Mouse (Mus musculus) layer of hippocampus, postnatal 10 days (tissue): Measurements from ENCODE around the gene Bcor. TPM values are rescaled to one million over a fixed set of nuclear protein-coding genes. Genes with fewer than 3 reads are reported as not detected.
A peak's percentile ranks its signal among the peaks of the same experiment; 100 is the strongest.

Experiments used
- DNase-seq, 2 experiments: peaks; one replicate each; pipeline ENCODE4 v3.0.0; 2021; ENCODE audit warnings: low spot score in 2 of 2
- total RNA-seq, 2 experiments: library from RNA; stranded (reverse); gene quantifications; 2 replicates each; pipeline ENCODE4 v1.2.3; 2021

Bcor gene
- total RNA-seq, 2 experiments from 2014 or later, result 18.2 to 18.5 TPM

GRCm38 (mm10) chrX:12151996-12152904, 7.9 kb downstream of the Bcor start:
- DNase-seq, result no peak

- no peak for DNase-seq
Observed at GRCm38 (mm10) chrX:12151269-12151995, 8.7 kb downstream of the Bcor start.

- DNase-seq, result no peak
Observed at GRCm38 (mm10) chrX:12150425-12150824, 9.7 kb downstream of the Bcor start.

GRCm38 (mm10) chrX:12146263-12146662, 13.9 kb downstream of the Bcor start:
- no peak for DNase-seq

GRCm38 (mm10) chrX:12142832-12143231, 17.3 kb downstream of the Bcor start:
- no peak for DNase-seq

- peak in 1 of 2 experiments; percentile 20 for DNase-seq
Observed at GRCm38 (mm10) chrX:12140086-12140740, 19.9 kb downstream of the Bcor start.

- no peak for DNase-seq
Observed at GRCm38 (mm10) chrX:12138266-12138665, 21.9 kb downstream of the Bcor start.

- DNase-seq, result peak in 1 of 2 experiments; percentile 45
Observed at GRCm38 (mm10) chrX:12137121-12137521, 23.0 kb downstream of the Bcor start.

- DNase-seq, result peak in 1 of 2 experiments; percentile 46
Observed at GRCm38 (mm10) chrX:12136261-12137101, 23.7 kb downstream of the Bcor start.

GRCm38 (mm10) chrX:12135121-12136111, 24.7 kb downstream of the Bcor start:
- peak in 1 of 2 experiments; percentile 61 for DNase-seq

- peak in 1 of 2 experiments; percentile 69 for DNase-seq
Observed at GRCm38 (mm10) chrX:12134541-12134940, 25.6 kb downstream of the Bcor start.

- no peak for DNase-seq
Observed at GRCm38 (mm10) chrX:12133836-12134431, 26.2 kb downstream of the Bcor start.

GRCm38 (mm10) chrX:12133178-12133835, 26.8 kb downstream of the Bcor start:
- DNase-seq, result peak in 1 of 2 experiments; percentile 35

- DNase-seq, result no peak
Observed at GRCm38 (mm10) chrX:12132541-12133177, 27.5 kb downstream of the Bcor start.

- no peak for DNase-seq
Observed at GRCm38 (mm10) chrX:12129828-12130809, 30.0 kb downstream of the Bcor start.

GRCm38 (mm10) chrX:12129230-12129629, 30.9 kb downstream of the Bcor start:
- peak in 1 of 2 experiments; percentile 47 for DNase-seq
